In the genomic region with DNA sequence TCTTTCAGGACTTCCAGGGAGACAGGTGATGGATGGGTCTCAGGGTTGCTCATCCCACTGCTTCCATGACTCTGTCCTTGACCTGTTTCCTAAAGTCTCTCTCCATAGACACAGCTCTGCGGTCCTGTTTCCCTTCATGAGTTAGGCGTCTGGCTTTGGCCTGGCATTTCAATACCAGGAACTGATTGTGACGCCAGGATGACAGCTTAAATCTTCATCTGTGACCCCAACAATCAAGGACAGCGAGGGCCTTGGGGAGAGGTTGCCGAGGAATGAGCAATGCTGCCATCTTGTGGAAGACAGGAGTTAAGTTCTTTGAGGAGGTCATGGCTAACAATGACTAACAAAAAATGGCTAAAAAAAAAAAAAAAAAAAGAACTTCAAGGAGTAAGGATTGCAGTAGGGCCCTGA, we compare ENCODE assay signal across 9 mouse cellular contexts. TPM values are rescaled to one million over a fixed set of nuclear protein-coding genes. Genes with fewer than 3 reads are reported as not detected.
DNase-seq lines count a peak whose midpoint lies in the region; ATAC-seq and TF ChIP-seq lines count a peak whose summit lies in the region.
"Had no signal": no experiment of that assay in that cellular context is flagged by ENCODE, and none has a peak within 500 bp of the region (broad histone marks: within the 10 kb centered on the region; RNA-seq: fewer than 3 reads in every experiment).

No protein-coding gene starts in this region.

- peak; percentile 79 for TF ChIP-seq CTCF in heart, adult 2 months (IDR thresholded peaks at IDR 0.05)
- peak; percentile 81 for TF ChIP-seq CTCF in lung, postnatal 0 days (IDR thresholded peaks at IDR 0.05)

- H3K4me1 ChIP-seq in heart, adult 2 months (ENCODE audit: control insufficient read depth, insufficient read depth, low read length), result 0 out of 2 replicates have a peak, but pooled peaks cover 1% of the 10 kb centered on the region
- no peaks in the 10 kb centered on the region for H3K4me1 ChIP-seq in lung, postnatal 0 days (ENCODE audit: insufficient read depth, low read depth, low read length)
- H3K4me1 ChIP-seq: limb, embryonic 13.5 days had no signal

- TF ChIP-seq EP300 in heart, adult 2 months (IDR thresholded peaks at IDR 0.05; ENCODE audit: insufficient read depth, low read depth, low read length), result 0 out of 2 replicates have a peak, but pooled peaks have one; percentile 38
- no peak for TF ChIP-seq EP300 in lung, postnatal 0 days (IDR thresholded peaks at IDR 0.05)

- H3K4me3 ChIP-seq in heart, adult 2 months, result no peak overlapping the region
- no peak overlapping the region for H3K4me3 ChIP-seq in lung, postnatal 0 days (ENCODE audit: low read depth, low read length)
- H3K4me3 ChIP-seq: limb, embryonic 13.5 days had no signal

- no peaks in the 10 kb centered on the region for H3K27me3 ChIP-seq in heart, adult 2 months (ENCODE audit: control insufficient read depth, insufficient read depth, low read length)
- no peaks in the 10 kb centered on the region for H3K27me3 ChIP-seq in lung, postnatal 0 days (replicated peaks; ENCODE audit: insufficient read depth, low read length)
- H3K27me3 ChIP-seq: limb, embryonic 13.5 days had no signal

- no peak for TF ChIP-seq POLR2A in heart, adult 2 months (IDR thresholded peaks at IDR 0.05; ENCODE audit: insufficient read depth, low read depth, low read length)

- ATAC-seq in CD4-positive, CD25-positive, alpha-beta regulatory T cell, adult 4 months, result peak; percentile 53
- peak; percentile 92 for ATAC-seq in common myeloid progenitor, adult 5-6 weeks (replicated peaks; ENCODE audit: low read depth, poor library complexity, severe bottlenecking)
- peak; percentile 54 for ATAC-seq in lung, postnatal 0 days
- ATAC-seq in erythroblast, adult 5-6 weeks (replicated peaks; ENCODE audit: low FRiP score, poor library complexity, severe bottlenecking), result no peak

- H3K4me2 ChIP-seq in lung, postnatal 0 days (replicated peaks; ENCODE audit: low read depth, low read length), result no peak overlapping the region
- H3K4me2 ChIP-seq: limb, embryonic 13.5 days had no signal

- no peaks in the 10 kb centered on the region for H3K36me3 ChIP-seq in heart, adult 2 months (ENCODE audit: control insufficient read depth, insufficient read depth, low read length)
- no peaks in the 10 kb centered on the region for H3K36me3 ChIP-seq in lung, postnatal 0 days (ENCODE audit: insufficient read depth, low read length)
- H3K36me3 ChIP-seq: limb, embryonic 13.5 days had no signal

- intact Hi-C loops in heart, adult 2 months (cut with DNase I), result loop anchor here (1.0 to 5.0 kb wide), 3 partner anchors 135 to 261 kb away; no protein-coding TSS in a partner anchor

- no peak overlapping the region for H3K9ac ChIP-seq in heart, adult 2 months (ENCODE audit: low read depth, low read length)
- no peak overlapping the region for H3K9ac ChIP-seq in lung, postnatal 0 days (replicated peaks; ENCODE audit: low read depth)
- H3K9ac ChIP-seq: limb, embryonic 13.5 days had no signal

- no peaks in the 10 kb centered on the region for H3K9me3 ChIP-seq in lung, postnatal 0 days (ENCODE audit: low read length)
- H3K9me3 ChIP-seq: limb, embryonic 13.5 days had no signal

- DNase-seq in adipocyte (ENCODE audit: low spot score), result peak; percentile 73
- peak; percentile 26 to 33 for DNase-seq in heart, adult 2 months
- DNase-seq in kidney, postnatal 25 days, result peak; percentile 38 to 43
- peak; percentile 86 for DNase-seq in lung, postnatal 0 days (ENCODE audit: low spot score)
- DNase-seq in retina, embryonic 14.5 days (ENCODE audit: low spot score), result peak; percentile 85

- no peaks in the 10 kb centered on the region for H3K79me2 ChIP-seq in heart, adult 2 months (replicated peaks; ENCODE audit: control insufficient read depth, insufficient read depth, low read length)

- H3K27ac ChIP-seq in heart, adult 2 months, result no peak overlapping the region
- no peak overlapping the region for H3K27ac ChIP-seq in lung, postnatal 0 days (ENCODE audit: low read length)
- H3K27ac ChIP-seq: limb, embryonic 13.5 days had no signal

- WGBS in heart, adult 2 months, result 3% methylated on average over 5 of the region's 5 CpGs
- WGBS in lung, postnatal 0 days, result 4% methylated on average over 5 of the region's 5 CpGs

RNA-seq across cellular contexts. Expression of gene Frmd5, which starts 25.6 kb away (rescaled TPM):
- 1 to 10 TPM; 1.1 TPM for polyA plus RNA-seq in CD4-positive, CD25-positive, alpha-beta regulatory T cell, adult 4 months (2017; shearing (Covaris generic))
- not detected in 2 replicates for total RNA-seq in common myeloid progenitor, adult 5-6 weeks (2017)
- total RNA-seq in heart, adult 2 months (2021), result 100 to 1,000 TPM; 124 to 245 TPM
- 197 and 281 TPM in 2 replicates for polyA plus RNA-seq in heart, adult 2 months (2012; rRNA removed)
- 2.0 and 3.1 TPM in 2 replicates for polyA plus RNA-seq in lung, postnatal 0 days (2015; fragmentation: Nextera tagmentation; extraction: Ambion mirVana)
- not detected in 2 replicates for total RNA-seq in erythroblast, adult 5-6 weeks (2015; ENCODE audit: low replicate concordance)
- not detected in 2 replicates for total RNA-seq in erythroblast, adult 5-6 weeks (2017; ENCODE audit: low replicate concordance)

RNA-seq across cellular contexts. Expression of gene Casc4, which starts 34.3 kb away (rescaled TPM):
- 1 to 10 TPM; 3.1 to 3.6 TPM for polyA plus RNA-seq in CD4-positive, CD25-positive, alpha-beta regulatory T cell, adult 4 months (2017; shearing (Covaris generic))
- 28.7 and 37.5 TPM in 2 replicates for total RNA-seq in common myeloid progenitor, adult 5-6 weeks (2017)
- total RNA-seq in heart, adult 2 months (2021), result 10 to 100 TPM in 1 of 2 experiments, 1 to 10 TPM in 1; 7.8 to 10.8 TPM
- 2.9 and 3.3 TPM in 2 replicates for polyA plus RNA-seq in heart, adult 2 months (2012; rRNA removed)
- 19.7 and 24.3 TPM in 2 replicates for polyA plus RNA-seq in lung, postnatal 0 days (2015; fragmentation: Nextera tagmentation; extraction: Ambion mirVana)
- 1.5 and 2.9 TPM in 2 replicates for total RNA-seq in erythroblast, adult 5-6 weeks (2015; ENCODE audit: low replicate concordance)
- 0.77 and 4.2 TPM in 2 replicates for total RNA-seq in erythroblast, adult 5-6 weeks (2017; ENCODE audit: low replicate concordance)

Comparison
In these comparisons a context has a peak if more than half of its experiments do, and no peak if none do; other contexts are left out.
1. DNase-seq: peak in every context shown above with its lines; median percentile 86 in lung, postnatal 0 days; 85 in retina, embryonic 14.5 days; 73 in adipocyte; 40 in kidney, postnatal 25 days; 30 in heart, adult 2 months.
2. RNA of gene Frmd5, which starts 25.6 kb away (total RNA-seq): 124 to 245 TPM in heart, adult 2 months; not detected in common myeloid progenitor, adult 5-6 weeks and not detected in erythroblast, adult 5-6 weeks; every median in the first group is over 100 times any median in the second.